ENCODE assay signal across 24 mouse cellular contexts in genomic region chr11:79325663-79326062, GRCm38 (mm10). TPM values are rescaled to one million over a fixed set of nuclear protein-coding genes. Genes with fewer than 3 reads are reported as not detected.
A peak's percentile ranks its signal among the peaks of the same experiment; 100 is the strongest.
DNase-seq lines count a peak whose midpoint lies in the region; ATAC-seq lines count a peak whose summit lies in the region.
"Had no signal": no experiment of that assay in that cellular context is flagged by ENCODE, and none has a peak within 500 bp of the region (broad histone marks: within the 10 kb centered on the region; RNA-seq: fewer than 3 reads in every experiment).

No protein-coding gene starts in this region.

- peak; percentile 93 for DNase-seq in heart, adult 11 months
- peak; percentile 43 for DNase-seq in kidney, postnatal 10 days
- peak; percentile 54 for DNase-seq in lung, postnatal 25 days (ENCODE audit: low spot score)
- DNase-seq in gastrocnemius, postnatal 14 days = no peak
- DNase-seq in cerebellum, adult 11-12 months = no peak
- DNase-seq in spleen, adult 18-20 months = no peak
- DNase-seq: B cell, adult 2 months; cerebellum, postnatal 14 days; layer of hippocampus, postnatal 36 days; thymus, postnatal 14 days had no signal

- 74% methylated on average over 8 of the region's 8 CpGs for WGBS in heart, embryonic 11.5 days (ENCODE audit: insufficient replicate concordance)

- H3K4me3 ChIP-seq in heart, embryonic 11.5 days (ENCODE audit: low read depth, low read length) = no peak overlapping the region
- H3K4me3 ChIP-seq: embryonic facial prominence, embryonic 15.5 days; heart, embryonic 13.5 days; limb, embryonic 15.5 days; neural tube, embryonic 15.5 days had no signal

- H3K4me2 ChIP-seq in heart, embryonic 11.5 days = no peak overlapping the region
- H3K4me2 ChIP-seq: embryonic facial prominence, embryonic 15.5 days; heart, embryonic 13.5 days; hindbrain, embryonic 14.5 days; limb, embryonic 15.5 days; neural tube, embryonic 15.5 days had no signal

- intact Hi-C loops in gastrocnemius, postnatal 14 days (cut with DNase I; ENCODE audit: low total_unique reads) = no loop called here

- no peaks in the 10 kb centered on the region for H3K27me3 ChIP-seq in heart, embryonic 11.5 days (ENCODE audit: control insufficient read depth, insufficient read depth, low read length)
- H3K27me3 ChIP-seq: embryonic facial prominence, embryonic 15.5 days; heart, embryonic 13.5 days; limb, embryonic 15.5 days; neural tube, embryonic 15.5 days had no signal

- no peak overlapping the region for H3K27ac ChIP-seq in heart, embryonic 11.5 days (ENCODE audit: low read depth, low read length)
- H3K27ac ChIP-seq: heart, embryonic 13.5 days; hindbrain, embryonic 14.5 days; limb, embryonic 15.5 days; neural tube, embryonic 15.5 days had no signal

- H3K9me3 ChIP-seq in heart, embryonic 11.5 days (replicated peaks; ENCODE audit: control insufficient read depth, low read length) = no peaks in the 10 kb centered on the region
- H3K9me3 ChIP-seq: embryonic facial prominence, embryonic 15.5 days; heart, embryonic 13.5 days; limb, embryonic 15.5 days; neural tube, embryonic 15.5 days had no signal

- H3K4me1 ChIP-seq in heart, embryonic 11.5 days (ENCODE audit: control insufficient read depth, insufficient read depth, low read length) = no peaks in the 10 kb centered on the region
- H3K4me1 ChIP-seq: heart, embryonic 13.5 days; neural tube, embryonic 15.5 days had no signal

- no peak for ATAC-seq in heart, embryonic 11.5 days (replicated peaks; ENCODE audit: insufficient number of reproducible peaks, low FRiP score, low TSS enrichment)
- peak; percentile 30; the same call in 1 of the 2 replicates for ATAC-seq in granulocyte monocyte progenitor cell, adult 5-6 weeks (replicated peaks; ENCODE audit: poor library complexity, severe bottlenecking)
- ATAC-seq: forebrain, embryonic 16.5 days; midbrain, embryonic 16.5 days had no signal

- H3K9ac ChIP-seq in heart, embryonic 11.5 days (ENCODE audit: low read depth, low read length) = no peak overlapping the region
- H3K9ac ChIP-seq: embryonic facial prominence, embryonic 15.5 days; heart, embryonic 13.5 days; hindbrain, embryonic 14.5 days; limb, embryonic 15.5 days; neural tube, embryonic 15.5 days had no signal

- no peaks in the 10 kb centered on the region for H3K36me3 ChIP-seq in heart, embryonic 11.5 days (ENCODE audit: control insufficient read depth, insufficient read depth, low read length)
- H3K36me3 ChIP-seq: embryonic facial prominence, embryonic 15.5 days; heart, embryonic 13.5 days; limb, embryonic 15.5 days; neural tube, embryonic 15.5 days had no signal

RNA-seq across cellular contexts. Expression of gene Nf1, which starts 13.8 kb away (rescaled TPM):
- 6.1 and 9.6 TPM in 2 replicates for polyA plus RNA-seq in heart, embryonic 11.5 days (2014; fragmentation: Nextera tagmentation; extraction: Ambion mirVana)
- total RNA-seq in granulocyte monocyte progenitor cell, adult 5-6 weeks (2014; fragmentation: Nextera tagmentation) = 26.7 and 28.3 TPM in 2 replicates
- 9.2 and 11.0 TPM in 2 replicates for total RNA-seq in granulocyte monocyte progenitor cell, adult 5-6 weeks (2017)
- total RNA-seq in gastrocnemius, postnatal 14 days (2021) = 10 to 100 TPM; 21.4 to 22.4 TPM

RNA-seq across cellular contexts. Expression of gene Gm9964, which starts 29.0 kb away (rescaled TPM):
- not detected in 2 replicates for polyA plus RNA-seq in heart, embryonic 11.5 days (2014; fragmentation: Nextera tagmentation; extraction: Ambion mirVana)
- total RNA-seq in granulocyte monocyte progenitor cell, adult 5-6 weeks (2014; fragmentation: Nextera tagmentation) = not detected in 2 replicates
- total RNA-seq in granulocyte monocyte progenitor cell, adult 5-6 weeks (2017) = not detected in 2 replicates
- not detected for total RNA-seq in gastrocnemius, postnatal 14 days (2021)
- total RNA-seq: gastrocnemius, postnatal 4 days; heart, postnatal 25 days had no signal
- polyA plus RNA-seq: brain, embryonic 14.5 days; embryonic facial prominence, embryonic 15.5 days; forebrain, embryonic 16.5 days; heart, embryonic 13.5 days; hindbrain, embryonic 14.5 days; intestine, embryonic 14.5 days; limb, embryonic 15.5 days; liver, embryonic 16.5 days; midbrain, embryonic 16.5 days; neural tube, embryonic 15.5 days had no signal

Comparison
In these comparisons a context has a peak if more than half of its experiments do, and no peak if none do; other contexts are left out.
1. DNase-seq: peak in heart, adult 11 months (single experiment), kidney, postnatal 10 days (single experiment) and lung, postnatal 25 days (single experiment); none in gastrocnemius, postnatal 14 days (single experiment), cerebellum, adult 11-12 months (single experiment) and spleen, adult 18-20 months (0 of 2).